Mouse (Mus musculus) spleen, adult 12 weeks (tissue): ENCODE data around the gene Gsg1l2.

Experiments
- DNase-seq: peaks from one replicate; pipeline ENCODE4 v3.0.0; 2022; ENCODE audit warnings: low spot score

The Gsg1l2 gene

DNA sequence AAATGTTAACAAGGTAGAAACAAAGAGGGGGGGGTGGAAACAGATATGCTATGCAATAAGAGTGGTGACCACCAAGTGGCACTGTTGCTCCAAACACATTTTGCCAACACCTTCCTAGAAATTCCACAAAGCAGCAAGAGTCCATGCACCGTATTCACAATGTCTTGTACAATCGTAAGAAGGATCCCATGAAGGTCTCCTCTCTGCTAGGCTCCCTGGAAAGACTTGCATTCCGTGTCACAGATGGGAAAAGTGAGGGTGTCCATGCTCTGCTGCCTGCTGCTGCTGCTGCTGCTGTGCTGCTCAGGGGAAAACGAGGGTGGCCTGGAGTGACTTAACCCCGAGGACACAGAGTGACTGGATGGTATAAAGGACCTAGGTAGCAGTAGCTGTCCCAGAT, 45.2 kb downstream of the Gsg1l2 start:
- no peak for DNase-seq

- DNase-seq = no peak
These were observed 45.8 kb downstream of the Gsg1l2 start for GRCm38 (mm10) chr11:67820221-67820620.

DNA sequence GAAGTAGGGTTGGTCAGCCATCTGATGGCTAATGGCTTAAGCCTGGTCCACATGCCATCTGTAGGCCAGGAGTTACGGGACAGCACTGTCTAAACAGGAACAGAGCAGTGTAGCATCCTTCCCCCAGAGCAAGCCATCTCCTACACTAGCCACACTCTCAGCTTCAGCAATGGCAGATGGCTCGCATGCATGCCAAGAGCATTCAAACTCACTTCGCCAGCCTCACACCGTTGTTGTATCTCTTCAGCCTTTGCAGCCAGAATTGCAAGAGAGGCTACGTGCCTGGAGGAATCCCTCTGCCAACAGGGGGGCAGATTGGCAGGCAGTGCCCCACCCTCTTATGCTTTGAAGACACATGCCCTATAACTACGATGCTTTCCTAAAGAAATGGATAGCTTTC, 47.2 kb downstream of the Gsg1l2 start:
- DNase-seq = no peak

DNA sequence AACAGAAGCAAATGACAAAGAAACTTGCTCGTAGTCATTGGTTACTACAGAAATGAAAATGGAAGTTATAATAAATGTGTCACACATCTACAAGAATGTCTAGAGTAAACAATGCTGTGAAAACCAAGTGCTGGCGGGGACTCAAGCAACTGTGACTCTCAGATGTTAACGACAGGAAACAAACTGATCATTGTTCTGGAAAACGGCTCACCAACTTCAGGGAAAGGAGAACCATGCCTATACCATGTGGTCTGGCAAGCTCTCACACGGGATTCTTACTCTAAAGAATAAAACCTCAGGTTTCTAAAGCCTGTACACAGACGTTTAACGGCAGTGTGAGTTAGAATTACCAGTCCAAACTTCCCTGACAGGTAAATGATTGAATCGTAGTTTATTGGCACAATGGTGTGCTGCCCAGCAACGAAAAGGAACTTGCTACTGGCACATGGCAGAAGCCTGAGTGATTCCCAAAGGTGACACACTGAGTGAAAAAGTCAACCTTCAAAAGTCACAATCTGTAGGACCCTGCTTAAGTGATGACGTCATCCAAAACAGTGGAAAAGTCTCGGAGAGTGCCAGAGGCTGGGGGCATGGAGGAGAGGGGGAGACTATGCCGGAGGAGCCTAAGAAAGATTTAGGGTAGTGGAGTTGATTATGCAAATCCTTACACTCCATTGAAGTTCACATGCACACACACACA, 54.1 kb downstream of the Gsg1l2 start:
- no peak for DNase-seq

GRCm38 (mm10) chr11:67829530-67829929, 55.1 kb downstream of the Gsg1l2 start:
- DNase-seq = no peak

- no peak for DNase-seq
These were observed 57.4 kb downstream of the Gsg1l2 start for GRCm38 (mm10) chr11:67831820-67832219.

DNA sequence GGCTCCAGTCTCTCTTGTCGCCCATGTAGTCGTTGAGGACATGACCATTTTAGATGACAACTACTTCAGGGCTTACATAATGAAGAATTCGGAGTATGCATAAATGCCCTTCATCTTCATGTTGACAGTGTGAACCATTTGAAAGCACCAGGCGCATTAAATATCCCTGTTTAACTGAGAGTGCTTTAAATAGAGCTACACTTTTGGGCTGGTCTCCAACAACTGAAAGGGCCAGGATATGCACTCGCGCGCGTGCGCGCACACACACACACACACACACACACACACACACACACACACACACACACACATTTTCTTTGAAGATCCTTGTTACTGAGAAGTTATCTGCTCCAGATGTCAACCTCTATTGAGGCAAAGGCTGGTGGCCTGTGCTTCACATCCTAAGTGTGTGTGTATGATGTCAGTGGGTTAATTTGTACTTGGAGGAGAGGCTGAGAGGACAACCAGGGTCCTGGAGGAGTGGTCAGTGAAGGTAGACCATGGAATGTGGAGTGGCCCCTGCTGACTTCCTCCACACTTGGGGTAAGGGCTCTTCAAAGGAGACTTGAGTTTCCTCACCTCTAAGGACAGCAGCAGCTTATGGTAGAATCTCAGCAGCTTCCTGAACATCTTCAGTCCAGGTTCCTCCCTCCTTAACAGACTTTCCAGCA, 61.1 kb downstream of the Gsg1l2 start:
- no peak for DNase-seq
